Mouse (Mus musculus): Measurements from ENCODE around the gene Cabp2.

GRCm38 (mm10) chr19:4070756-4071155 is 10.6 kb upstream of the Cabp2 start:
- TF ChIP-seq CTCF (IDR thresholded peaks at IDR 0.05) (no peak), EP300 (IDR thresholded peaks at IDR 0.05; ENCODE audit: insufficient read depth, low read depth, low read length) (no peak)
